Mouse (Mus musculus) myocyte (in vitro differentiated cells): ENCODE data around the gene Phldb3. TPM values are rescaled to one million over a fixed set of nuclear protein-coding genes. Genes with fewer than 3 reads are reported as not detected.

Experiments
- H3K27me3 ChIP-seq: one replicate; pipeline ENCODE4 v1.6.1; 2011; ENCODE audit not compliant: control insufficient read depth, insufficient read depth, insufficient read length
- H3K36me3 ChIP-seq: one replicate; pipeline ENCODE4 v1.6.1; 2011; ENCODE audit not compliant: control insufficient read depth, insufficient read depth
- H3K4me2 ChIP-seq: one replicate; pipeline ENCODE4 v1.6.1; 2011; ENCODE audit warnings: low read depth, control low read depth
- H3K4me3 ChIP-seq: one replicate; pipeline ENCODE4 v1.5.1; 2011; ENCODE audit warnings: mild to moderate bottlenecking, control low read depth, moderate library complexity
- H3K79me2 ChIP-seq: one replicate; pipeline ENCODE4 v1.6.1; 2011; ENCODE audit not compliant: control insufficient read depth, insufficient read depth
- H3ac ChIP-seq: one replicate; pipeline ENCODE4 v1.6.1; 2011; ENCODE audit not compliant: control insufficient read depth, insufficient read length
- CEBPB ChIP-seq: IDR thresholded peaks from 2 replicates; pipeline ENCODE4 v1.6.1; 2011; ENCODE audit warnings: mild to moderate bottlenecking, moderate library complexity; ENCODE audit not compliant: poor library complexity, insufficient read depth, severe bottlenecking
- E2F4 ChIP-seq: IDR thresholded peaks from one replicate; pipeline ENCODE4 v1.6.1; 2011; ENCODE audit warnings: mild to moderate bottlenecking, control low read depth, moderate library complexity; ENCODE audit not compliant: insufficient read depth
- MAX ChIP-seq: IDR thresholded peaks from one replicate; pipeline ENCODE4 v1.6.1; 2011; ENCODE audit warnings: low read depth, mild to moderate bottlenecking, control low read depth
- MYOD1 ChIP-seq, 3 experiments: IDR thresholded peaks; one replicate each; pipeline ENCODE4 v1.6.1; 2011; ENCODE audit warnings: control low read depth in 2 of 3, low read depth in 2 of 3, mild to moderate bottlenecking in 2 of 3, moderate library complexity in 1 of 3; ENCODE audit not compliant: insufficient read length in 2 of 3, control insufficient read depth in 1 of 3
- MYOG ChIP-seq, 3 experiments: IDR thresholded peaks; one replicate each; pipeline ENCODE4 v1.6.1; 2011; ENCODE audit warnings: control low read depth in 2 of 3, low read depth in 2 of 3, mild to moderate bottlenecking in 2 of 3; ENCODE audit not compliant: insufficient read length in 2 of 3, control insufficient read depth in 1 of 3, insufficient read depth in 1 of 3
- POLR2A ChIP-seq: IDR thresholded peaks from one replicate; pipeline ENCODE4 v1.6.1; 2011; ENCODE audit warnings: low read depth, mild to moderate bottlenecking, control low read depth, moderate library complexity; ENCODE audit not compliant: insufficient read length
- POLR2AphosphoS2 ChIP-seq: IDR thresholded peaks from one replicate; pipeline ENCODE4 v1.6.1; 2011; ENCODE audit warnings: low read depth, control low read depth; ENCODE audit not compliant: insufficient read length
- REST ChIP-seq: IDR thresholded peaks from one replicate; pipeline ENCODE4 v1.6.1; 2011; ENCODE audit warnings: mild to moderate bottlenecking, control low read depth, moderate library complexity; ENCODE audit not compliant: insufficient read depth, insufficient read length
- SRF ChIP-seq: IDR thresholded peaks from one replicate; pipeline ENCODE4 v1.6.1; 2011; ENCODE audit warnings: low read depth; ENCODE audit not compliant: control insufficient read depth, insufficient read length
- TCF12 ChIP-seq: IDR thresholded peaks from one replicate; pipeline ENCODE4 v1.6.1; 2011; ENCODE audit warnings: mild to moderate bottlenecking, control low read depth; ENCODE audit not compliant: poor library complexity, insufficient read depth, severe bottlenecking
- TCF3 ChIP-seq: IDR thresholded peaks from one replicate; pipeline ENCODE4 v1.6.1; 2011; ENCODE audit warnings: low read depth, control low read depth; ENCODE audit not compliant: insufficient read length
- USF1 ChIP-seq: IDR thresholded peaks from one replicate; pipeline ENCODE4 v1.6.1; 2011; ENCODE audit warnings: low read depth, mild to moderate bottlenecking, control low read depth, moderate library complexity
- polyA plus RNA-seq: library from polyadenylated mRNA; unstranded; fragments of >200 nt; fragmentation: generic; extraction: Trizol; gene quantifications from one replicate; pipeline ENCODE4 v1.2.1, GENCODE M21; 2012; ENCODE audit warnings: missing spikeins

The Phldb3 gene
- polyA plus RNA-seq, 1 experiment, result 11.5 TPM

DNA sequence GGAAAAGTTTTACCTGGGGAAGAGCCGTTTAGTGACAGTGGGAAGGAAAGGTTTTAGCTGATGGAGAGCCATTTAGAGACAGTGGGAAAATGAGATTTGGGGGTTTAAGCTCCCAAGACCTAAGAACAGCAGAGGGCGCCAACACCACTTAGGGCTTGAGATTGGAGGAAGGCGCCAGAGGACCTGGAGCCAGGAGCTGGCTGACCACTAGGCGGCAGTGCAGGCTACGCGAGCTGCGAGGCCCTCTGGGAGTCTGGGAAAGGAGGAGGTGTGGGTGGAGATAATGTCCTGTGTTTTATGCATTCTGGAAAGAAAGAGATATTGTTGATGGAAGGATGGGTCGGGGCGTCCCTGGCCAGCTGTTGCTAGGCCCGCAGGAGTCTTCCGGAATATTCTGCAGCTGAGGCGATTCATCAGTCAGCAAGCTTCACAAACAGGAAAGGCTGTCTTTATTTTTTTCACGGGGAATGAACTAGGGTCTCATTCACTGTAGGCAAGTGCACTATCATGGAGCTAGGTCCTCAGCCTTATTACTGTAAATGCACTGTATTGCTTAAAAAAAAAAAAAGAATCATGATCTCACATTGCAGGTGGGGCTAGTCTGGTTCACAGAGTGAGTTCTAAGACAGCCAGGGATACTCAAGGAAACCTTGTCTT lies 9.5 kb upstream of the Phldb3 start:
- no peak overlapping the region for H3ac ChIP-seq
- no peaks in the 10 kb centered on the region for H3K27me3 ChIP-seq
- no peaks in the 10 kb centered on the region for H3K36me3 ChIP-seq
- no peaks in the 10 kb centered on the region for H3K79me2 ChIP-seq
- TF ChIP-seq MYOD1 (IDR thresholded peaks at IDR 0.05; ENCODE audit: control insufficient read depth in 1 of 3, insufficient read length in 2 of 3, low read depth in 2 of 3) (peak in 2 of 3 experiments; percentile 40 to 49), TCF3 (no peak), MYOG (IDR thresholded peaks at IDR 0.05; ENCODE audit: control insufficient read depth in 1 of 3, insufficient read depth in 1 of 3, insufficient read length in 2 of 3, low read depth in 2 of 3) (peak in 1 of 3 experiments; percentile 44)
- no peak overlapping the region for H3K4me3 ChIP-seq
- H3K4me2 ChIP-seq, result peak overlapping the region; percentile 56

DNA sequence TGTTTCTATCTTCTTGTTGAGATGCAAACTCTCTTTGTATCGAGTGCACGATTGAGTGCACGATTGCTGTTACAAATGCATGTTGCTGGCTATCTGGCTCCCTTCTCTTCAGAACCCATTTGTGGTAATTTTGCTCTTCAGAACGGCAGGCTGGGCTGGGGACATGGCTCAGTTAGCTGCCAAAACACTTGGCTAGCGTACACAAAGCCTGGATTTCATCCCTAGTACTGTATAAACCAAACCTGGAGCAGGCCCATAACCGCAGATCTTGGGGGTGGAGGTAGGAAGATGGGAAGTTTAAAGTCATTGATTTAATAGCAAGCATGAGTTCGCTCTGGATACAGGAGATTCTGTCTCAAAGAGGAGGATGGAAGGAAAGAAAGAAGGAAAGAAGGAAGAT lies 5.0 kb upstream of the Phldb3 start:
- no peaks in the 10 kb centered on the region for H3K27me3 ChIP-seq
- H3K4me2 ChIP-seq, result no peak overlapping the region
- H3K36me3 ChIP-seq, result no peaks in the 10 kb centered on the region
- H3K4me3 ChIP-seq, result no peak overlapping the region
- H3K79me2 ChIP-seq, result no peaks in the 10 kb centered on the region
- TF ChIP-seq MYOD1 (IDR thresholded peaks at IDR 0.05; ENCODE audit: control insufficient read depth in 1 of 3, insufficient read length in 2 of 3, low read depth in 2 of 3), result no peak
- no peak overlapping the region for H3ac ChIP-seq

- H3K79me2 ChIP-seq, result no peaks in the 10 kb centered on the region
- no peaks in the 10 kb centered on the region for H3K36me3 ChIP-seq
- no peak for TF ChIP-seq CEBPB
- TF ChIP-seq POLR2A, result no peak
- no peak for TF ChIP-seq SRF
- no peak for TF ChIP-seq MYOD1 (IDR thresholded peaks at IDR 0.05; ENCODE audit: control insufficient read depth in 1 of 3, insufficient read length in 2 of 3, low read depth in 2 of 3)
- no peak for TF ChIP-seq E2F4
- TF ChIP-seq TCF12, result no peak
- TF ChIP-seq MAX, result no peak
- TF ChIP-seq MYOG (IDR thresholded peaks at IDR 0.05; ENCODE audit: control insufficient read depth in 1 of 3, insufficient read depth in 1 of 3, insufficient read length in 2 of 3, low read depth in 2 of 3), result no peak
- no peak for TF ChIP-seq USF1
- TF ChIP-seq TCF3, result no peak
- TF ChIP-seq POLR2AphosphoS2, result no peak
- no peak for TF ChIP-seq REST
- H3K4me2 ChIP-seq, result no peak overlapping the region
- H3K27me3 ChIP-seq, result no peaks in the 10 kb centered on the region
- H3ac ChIP-seq, result no peak overlapping the region
- H3K4me3 ChIP-seq, result no peak overlapping the region
Measured at GRCm38 (mm10) chr7:24606046-24606445, 4.5 kb upstream of the Phldb3 start.

- Histone ChIP-seq H3K79me2 (no peaks in the 10 kb centered on the region), H3K27me3 (no peaks in the 10 kb centered on the region), H3ac (no peak overlapping the region), H3K36me3 (no peaks in the 10 kb centered on the region), H3K4me2 (peak overlapping the region; percentile 42), H3K4me3 (peak overlapping the region; percentile 6)
- TF ChIP-seq TCF12 (no peak), TCF3 (no peak), MYOD1 (IDR thresholded peaks at IDR 0.05; ENCODE audit: control insufficient read depth in 1 of 3, insufficient read length in 2 of 3, low read depth in 2 of 3) (no peak), POLR2A (no peak), MYOG (IDR thresholded peaks at IDR 0.05; ENCODE audit: control insufficient read depth in 1 of 3, insufficient read depth in 1 of 3, insufficient read length in 2 of 3, low read depth in 2 of 3) (no peak), USF1 (no peak), MAX (no peak), E2F4 (no peak)
Measured at GRCm38 (mm10) chr7:24608017-24608416, 2.5 kb upstream of the Phldb3 start.

DNA sequence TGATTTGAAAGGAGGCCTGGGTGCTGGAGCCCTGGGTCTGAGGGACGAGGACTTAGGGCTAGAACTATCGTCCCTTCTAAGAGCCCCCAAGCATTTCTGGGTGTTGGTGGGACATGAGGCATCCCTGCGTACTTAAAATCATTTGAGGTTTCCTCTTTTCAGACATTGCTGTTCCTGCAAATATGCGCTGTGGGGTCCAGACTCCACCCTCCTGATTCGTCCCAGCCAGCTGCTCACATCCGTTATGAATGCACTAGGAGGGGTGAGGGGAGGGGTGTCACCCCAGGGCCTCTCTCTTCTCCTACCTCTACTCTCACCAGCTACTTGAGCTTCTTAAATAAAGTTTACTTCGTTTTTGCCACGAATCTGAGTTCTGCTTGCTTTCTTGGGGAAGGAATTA lies 2.0 kb upstream of the Phldb3 start:
- TF ChIP-seq TCF3 (no peak), POLR2A (no peak), USF1 (no peak), MAX (no peak), MYOD1 (IDR thresholded peaks at IDR 0.05; ENCODE audit: control insufficient read depth in 1 of 3, insufficient read length in 2 of 3, low read depth in 2 of 3) (peak in 2 of 3 experiments; percentile 76 to 82), CEBPB (no peak), POLR2AphosphoS2 (no peak), E2F4 (no peak), SRF (no peak), MYOG (IDR thresholded peaks at IDR 0.05; ENCODE audit: control insufficient read depth in 1 of 3, insufficient read depth in 1 of 3, insufficient read length in 2 of 3, low read depth in 2 of 3) (peak in 1 of 3 experiments; percentile 14), REST (no peak), TCF12 (no peak)
- Histone ChIP-seq H3K36me3 (no peaks in the 10 kb centered on the region), H3K27me3 (no peaks in the 10 kb centered on the region), H3K4me2 (peak overlapping the region; percentile 42), H3ac (no peak overlapping the region), H3K4me3 (peak overlapping the region; percentile 6), H3K79me2 (no peaks in the 10 kb centered on the region)
